Mouse (Mus musculus) midbrain, embryonic 11.5 days (tissue): ENCODE measurements around the gene Ulk2. TPM values are rescaled to one million over a fixed set of nuclear protein-coding genes. Genes with fewer than 3 reads are reported as not detected.
"Not testable (repeated sequence)": the region's sequence is repeated elsewhere in the genome, so short reads cannot be mapped to it uniquely, and the experiment has no call there.

Experiments
- ATAC-seq: fragments of 200-750 bp; cut with Nextera tagmentation; 2 replicates; pipeline ENCODE4 v1.8.0; 2017; ENCODE audit warnings: moderate TSS enrichment, moderate library complexity; ENCODE audit not compliant: low FRiP score
- DNase-seq: peaks from one replicate; pipeline ENCODE4 v3.0.0; 2015; ENCODE audit warnings: low spot score; ENCODE audit errors: missing footprints
- H3K27ac ChIP-seq: fragments of 300-500 bp; sonication (generic); 2 replicates; pipeline ENCODE4 v1.5.1; 2014; ENCODE audit warnings: low read depth, low read length
- H3K27me3 ChIP-seq: fragments of 300-500 bp; sonication (generic); 2 replicates; pipeline ENCODE4 v1.6.1; 2014; ENCODE audit warnings: mild to moderate bottlenecking, low read length, moderate library complexity, mixed read lengths; ENCODE audit not compliant: control insufficient read depth, insufficient read depth
- H3K36me3 ChIP-seq: fragments of 300-500 bp; sonication (generic); 2 replicates; pipeline ENCODE4 v1.6.1; 2014; ENCODE audit warnings: mild to moderate bottlenecking, low read length, moderate library complexity, mixed read lengths; ENCODE audit not compliant: control insufficient read depth, insufficient read depth
- H3K4me1 ChIP-seq: fragments of 300-500 bp; sonication (generic); 2 replicates; pipeline ENCODE4 v1.6.1; 2014; ENCODE audit warnings: low read length; ENCODE audit not compliant: control insufficient read depth, insufficient read depth
- H3K4me2 ChIP-seq: fragments of 300-500 bp; sonication (generic); 2 replicates; pipeline ENCODE4 v1.6.1; 2014; ENCODE audit warnings: mild to moderate bottlenecking, moderate library complexity
- H3K4me3 ChIP-seq: fragments of 300-500 bp; sonication (generic); 2 replicates; pipeline ENCODE4 v1.5.1; 2014; ENCODE audit warnings: low read depth, low read length
- H3K9ac ChIP-seq: fragments of 300-500 bp; sonication (generic); 2 replicates; pipeline ENCODE4 v1.6.1; 2014; ENCODE audit warnings: low read length
- H3K9me3 ChIP-seq: fragments of 300-500 bp; sonication (generic); 2 replicates; pipeline ENCODE4 v1.6.1; 2016; ENCODE audit warnings: low read length; ENCODE audit not compliant: control insufficient read depth
- WGBS: fragments of 180-500 bp; shearing (Covaris S2); extraction: QIAGEN DNeasy Blood & Tissue Kit; methylation state at CpG from one replicate; pipeline ENCODE4 v1.1.7; 2014; 5-methylcytosine and 5-hydroxymethylcytosine counted together
- polyA plus RNA-seq: library from polyadenylated mRNA; unstranded; fragments of >200 nt; fragmentation: Nextera tagmentation; extraction: Ambion mirVana; gene quantifications from 2 replicates; pipeline ENCODE4 v1.2.1, GENCODE M21; 2014

Gene Ulk2
- polyA plus RNA-seq, 1 experiment from 2014 or later: 32.8 TPM

GRCm38 (mm10) chr11:61853659-61854058, 1.2 kb downstream of the Ulk2 start:
- Histone ChIP-seq H3K4me3 (peak overlapping the region; percentile 93), H3K27ac (peak overlapping the region; percentile 89; the same call in 1 of the 2 replicates), H3K4me2 (peak overlapping the region; percentile 74), H3K9ac (peak overlapping the region; percentile 97), H3K36me3 (no peaks in the 10 kb centered on the region), H3K9me3 (no peaks in the 10 kb centered on the region), H3K27me3 (no peaks in the 10 kb centered on the region), H3K4me1 (0 out of 2 replicates have a peak, but pooled peaks cover 4% of the 10 kb centered on the region)
- WGBS: 16% methylated on average over 5 of the region's 5 CpGs
- ATAC-seq: no peak
- no peak for DNase-seq

DNA sequence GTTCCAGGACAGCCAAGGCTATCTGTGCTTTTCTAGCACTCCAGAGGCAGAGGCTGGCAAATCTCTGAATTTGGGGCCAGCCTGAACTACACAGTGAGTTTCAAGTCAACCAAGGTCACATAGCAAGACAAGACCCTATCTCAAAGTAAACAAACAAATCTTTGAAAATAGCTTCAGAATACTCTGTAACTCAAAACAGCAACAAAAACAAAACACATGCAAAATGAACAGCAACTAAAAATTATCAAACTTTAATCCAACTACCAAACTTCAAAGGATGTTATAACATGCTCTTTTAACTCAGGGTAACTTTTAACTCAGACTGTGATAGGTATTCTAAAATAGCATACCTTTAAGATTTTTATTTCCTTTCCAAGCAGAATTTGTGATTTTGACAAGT, 2.0 kb downstream of the Ulk2 start:
- Histone ChIP-seq H3K4me2 (no peak overlapping the region), H3K9me3 (no peaks in the 10 kb centered on the region), H3K4me1 (0 out of 2 replicates have a peak, but pooled peaks cover 4% of the 10 kb centered on the region), H3K36me3 (no peaks in the 10 kb centered on the region), H3K27me3 (no peaks in the 10 kb centered on the region), H3K27ac (no peak overlapping the region), H3K4me3 (no peak overlapping the region), H3K9ac (no peak overlapping the region)
- ATAC-seq: no peak
- DNase-seq: peak; percentile 53

- Histone ChIP-seq H3K4me2 (no peak overlapping the region), H3K27me3 (no peaks in the 10 kb centered on the region), H3K36me3 (no peaks in the 10 kb centered on the region), H3K27ac (no peak overlapping the region), H3K9ac (no peak overlapping the region), H3K4me3 (no peak overlapping the region), H3K9me3 (no peaks in the 10 kb centered on the region), H3K4me1 (0 out of 2 replicates have a peak, but pooled peaks cover 4% of the 10 kb centered on the region)
- ATAC-seq: no peak
- 77% methylated on average over 3 of the region's 3 CpGs for WGBS
- peak; percentile 21 for DNase-seq
Observed at GRCm38 (mm10) chr11:61851195-61851594, 3.7 kb downstream of the Ulk2 start.

DNA sequence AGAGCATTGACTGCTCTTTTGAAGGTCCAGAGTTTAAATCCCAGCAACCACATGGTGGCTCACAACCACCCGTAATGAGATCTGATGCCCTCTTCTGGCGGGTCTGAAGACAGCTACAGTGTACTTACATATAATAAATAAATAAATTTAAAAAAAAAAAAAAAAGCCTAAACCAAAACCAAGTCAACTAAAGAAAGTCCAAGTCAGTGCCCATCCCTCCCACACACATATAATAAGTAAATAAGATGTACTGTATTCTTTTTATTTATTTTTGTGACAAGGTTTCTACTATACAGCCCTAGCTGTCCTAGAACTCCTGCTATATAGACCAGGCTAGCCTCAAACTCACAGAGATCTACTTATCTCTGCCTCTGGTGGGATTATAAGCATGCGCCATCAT, 14.2 kb downstream of the Ulk2 start:
- not testable (repeated sequence) for H3K9me3 ChIP-seq, H3K27me3 ChIP-seq, H3K27ac ChIP-seq, H3K9ac ChIP-seq, H3K4me1 ChIP-seq, H3K4me3 ChIP-seq, ATAC-seq, H3K4me2 ChIP-seq, H3K36me3 ChIP-seq
- 62% methylated on average over 3 of the region's 3 CpGs for WGBS
- DNase-seq: peak; percentile 4

DNA sequence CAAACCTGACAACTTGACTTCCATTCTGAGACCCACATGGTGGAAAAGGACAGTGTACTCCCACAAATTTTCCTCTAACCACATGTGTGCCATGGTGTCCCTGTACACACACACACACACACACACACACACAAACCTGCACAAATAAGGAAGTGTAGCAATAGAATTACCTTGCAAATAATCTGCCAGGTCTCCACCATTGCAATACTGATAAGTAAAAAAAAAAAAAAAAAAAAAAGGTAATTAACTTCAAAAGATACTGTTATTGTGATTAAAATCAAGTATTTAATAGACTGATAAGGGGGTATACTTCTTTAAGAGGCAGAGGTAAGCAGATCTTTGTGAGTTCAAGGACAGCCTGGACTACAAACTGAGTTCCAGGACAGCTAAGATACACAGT, 14.9 kb downstream of the Ulk2 start:
- H3K9ac ChIP-seq: no peak overlapping the region
- no peaks in the 10 kb centered on the region for H3K9me3 ChIP-seq
- no peaks in the 10 kb centered on the region for H3K4me1 ChIP-seq
- DNase-seq (peak; percentile 6), ATAC-seq (no peak)
- H3K4me2 ChIP-seq: no peak overlapping the region
- H3K27ac ChIP-seq: no peak overlapping the region
- no peaks in the 10 kb centered on the region for H3K36me3 ChIP-seq
- no peak overlapping the region for H3K4me3 ChIP-seq
- H3K27me3 ChIP-seq: no peaks in the 10 kb centered on the region

- no peaks in the 10 kb centered on the region for H3K9me3 ChIP-seq
- no peak overlapping the region for H3K4me2 ChIP-seq
- no peaks in the 10 kb centered on the region for H3K4me1 ChIP-seq
- 91% methylated on average over 1 of the region's 1 CpGs for WGBS
- ATAC-seq (no peak), DNase-seq (peak; percentile 23)
- no peak overlapping the region for H3K9ac ChIP-seq
- H3K27me3 ChIP-seq: no peaks in the 10 kb centered on the region
- no peak overlapping the region for H3K27ac ChIP-seq
- H3K4me3 ChIP-seq: no peak overlapping the region
- no peaks in the 10 kb centered on the region for H3K36me3 ChIP-seq
Observed at GRCm38 (mm10) chr11:61839182-61839581, 15.7 kb downstream of the Ulk2 start.

- 25% methylated on average over 4 of the region's 4 CpGs for WGBS
- Histone ChIP-seq H3K27me3 (no peaks in the 10 kb centered on the region), H3K4me1 (no peaks in the 10 kb centered on the region), H3K4me3 (no peak overlapping the region), H3K9ac (no peak overlapping the region), H3K27ac (no peak overlapping the region), H3K4me2 (no peak overlapping the region), H3K9me3 (no peaks in the 10 kb centered on the region), H3K36me3 (peaks cover 2% of the 10 kb centered on the region; the same call in 1 of the 2 replicates)
- ATAC-seq (0 out of 2 replicates have a peak, but pooled peaks have one; percentile 33), DNase-seq (no peak)
Observed at GRCm38 (mm10) chr11:61809793-61810192, 45.1 kb downstream of the Ulk2 start.

GRCm38 (mm10) chr11:61808551-61809117, 46.2 kb downstream of the Ulk2 start:
- H3K36me3 ChIP-seq: peaks cover 2% of the 10 kb centered on the region; the same call in 1 of the 2 replicates
- no peaks in the 10 kb centered on the region for H3K9me3 ChIP-seq
- no peak for ATAC-seq
- no peak overlapping the region for H3K27ac ChIP-seq
- H3K9ac ChIP-seq: no peak overlapping the region
- H3K4me1 ChIP-seq: no peaks in the 10 kb centered on the region
- no peak for DNase-seq
- H3K4me2 ChIP-seq: no peak overlapping the region
- WGBS: 97% methylated on average over 2 of the region's 2 CpGs
- H3K4me3 ChIP-seq: no peak overlapping the region
- H3K27me3 ChIP-seq: no peaks in the 10 kb centered on the region

GRCm38 (mm10) chr11:61793441-61793840, 61.4 kb downstream of the Ulk2 start:
- H3K36me3 ChIP-seq: peaks cover 9% of the 10 kb centered on the region
- no peak overlapping the region for H3K4me2 ChIP-seq
- H3K9ac ChIP-seq: no peak overlapping the region
- no peaks in the 10 kb centered on the region for H3K4me1 ChIP-seq
- no peak overlapping the region for H3K4me3 ChIP-seq
- no peak overlapping the region for H3K27ac ChIP-seq
- H3K9me3 ChIP-seq: no peaks in the 10 kb centered on the region
- DNase-seq: no peak
- 94% methylated on average over 1 of the region's 1 CpGs for WGBS
- ATAC-seq: no peak
- H3K27me3 ChIP-seq: no peaks in the 10 kb centered on the region
